Mouse (Mus musculus): ENCODE data around the gene Cbln1. TPM values are rescaled to one million over a fixed set of nuclear protein-coding genes. Genes with fewer than 3 reads are reported as not detected.

Cbln1 gene
- total RNA-seq, 2 experiments from 2014 or later, result 5.5 to 6.3 TPM

Other genes starting within 250 kb of the Cbln1 start
- gene 4933402J07Rik, start 91.2 kb upstream of the Cbln1 start, total RNA-seq (2021), result not detected